Mouse (Mus musculus) layer of hippocampus, adult 2 months (tissue): ENCODE results near the gene C3ar1. TPM values are rescaled to one million over a fixed set of nuclear protein-coding genes. Genes with fewer than 3 reads are reported as not detected.

ENCODE experiments used
- DNase-seq, 2 experiments: peaks; one replicate each; pipeline ENCODE4 v3.0.0; 2022; ENCODE audit warnings: low spot score in 2 of 2
- H3K27ac ChIP-seq: fragments of 200-600 bp; 2 replicates; pipeline ENCODE4 v1.8.1; 2022
- H3K4me3 ChIP-seq: fragments of 200-600 bp; 2 replicates; pipeline ENCODE4 v1.8.1; 2022; ENCODE audit warnings: mild to moderate bottlenecking
- CTCF ChIP-seq: fragments of 200-600 bp; conservative IDR thresholded peaks from 2 replicates; pipeline ENCODE4 v1.8.1; 2022; ENCODE audit warnings: antibody characterized with exemption, mild to moderate bottlenecking, moderate library complexity
- long read RNA-seq, 2 experiments: library from polyadenylated mRNA; stranded (forward); transcript quantifications; one replicate each; pipeline ENCODE4 v2.0.0; 2021; ENCODE audit warnings: borderline mapping rate in 2 of 2
- total RNA-seq, 2 experiments: library from RNA; stranded (reverse); gene quantifications; 2 replicates each; pipeline ENCODE4 v1.2.3; 2021

Gene C3ar1
- total RNA-seq, result under 1 TPM; 0.54 to 0.61 TPM
- long read RNA-seq, experiment 1, full-length matches to known transcripts, result 1 of 1 reads
- long read RNA-seq, experiment 1, partial matches to known transcripts, result 0 of 1 reads
- long read RNA-seq, experiment 1, other reads (novel, unspliced or antisense), result 0 of 1 reads
- long read RNA-seq, experiment 2, full-length matches to known transcripts, result 1 of 1 reads
- long read RNA-seq, experiment 2, partial matches to known transcripts, result 0 of 1 reads
- long read RNA-seq, experiment 2, other reads (novel, unspliced or antisense), result 0 of 1 reads

DNA sequence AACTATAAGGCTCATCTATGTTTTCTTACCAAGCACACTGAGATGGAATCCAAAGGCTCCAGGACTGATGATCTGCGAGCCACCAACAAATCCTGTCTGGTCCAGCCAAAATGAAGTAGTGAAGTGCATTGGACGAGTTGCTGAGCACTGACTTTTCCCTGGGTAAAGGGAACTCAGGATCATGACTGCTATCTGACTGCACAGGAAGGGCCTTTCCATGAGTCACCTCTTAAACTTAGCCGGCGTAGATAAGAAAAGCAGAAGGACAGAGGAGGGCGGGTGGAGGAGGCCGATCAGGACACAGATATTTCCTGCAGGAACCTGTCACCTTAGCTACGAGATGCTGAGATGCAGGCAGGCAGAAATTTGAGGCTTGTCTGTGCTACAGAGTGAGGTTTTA lies at the start of gene C3ar1:
Gene C3ar1, minus strand, starts transcription at position 207 of the 400 bp plus-strand sequence.
- no peak for TF ChIP-seq CTCF
- no peak for DNase-seq
- Histone ChIP-seq H3K27ac (no peak within 1 kb of the TSS), H3K4me3 (no peak within 1 kb of the TSS)

DNA sequence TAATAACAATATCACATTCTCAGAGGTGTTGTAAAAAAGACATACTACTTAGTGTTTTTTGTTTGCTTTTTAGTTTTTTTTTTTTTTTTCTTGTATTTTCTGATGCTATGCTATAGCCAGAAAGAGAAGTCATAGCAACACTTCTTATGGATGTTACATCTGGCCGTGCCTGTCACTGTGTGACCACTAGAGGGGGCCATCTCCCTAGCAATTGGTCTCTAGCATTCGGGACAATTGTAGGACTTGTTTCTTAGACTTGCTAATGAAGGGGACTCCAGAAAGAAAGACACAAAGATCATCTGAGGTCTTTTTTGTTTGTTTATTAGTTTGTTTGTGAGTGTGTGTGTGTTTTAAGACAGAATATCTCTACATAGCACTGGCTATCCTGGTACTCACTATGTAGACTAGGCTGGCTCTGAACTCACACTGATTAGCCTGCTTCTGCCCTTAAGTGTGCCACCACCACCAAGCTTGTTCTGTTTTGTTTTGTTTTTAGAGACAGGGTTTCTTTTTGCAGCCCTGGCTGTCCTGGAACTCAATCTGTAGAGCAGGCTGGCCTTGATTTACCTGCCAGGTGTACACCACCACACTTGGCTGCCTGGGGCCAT lies 36.6 kb upstream of the C3ar1 start:
- DNase-seq, result peak; percentile 61 to 78
- H3K27ac ChIP-seq, result no peak overlapping the region
- H3K4me3 ChIP-seq, result no peak overlapping the region
- peak; percentile 93 for TF ChIP-seq CTCF

DNA sequence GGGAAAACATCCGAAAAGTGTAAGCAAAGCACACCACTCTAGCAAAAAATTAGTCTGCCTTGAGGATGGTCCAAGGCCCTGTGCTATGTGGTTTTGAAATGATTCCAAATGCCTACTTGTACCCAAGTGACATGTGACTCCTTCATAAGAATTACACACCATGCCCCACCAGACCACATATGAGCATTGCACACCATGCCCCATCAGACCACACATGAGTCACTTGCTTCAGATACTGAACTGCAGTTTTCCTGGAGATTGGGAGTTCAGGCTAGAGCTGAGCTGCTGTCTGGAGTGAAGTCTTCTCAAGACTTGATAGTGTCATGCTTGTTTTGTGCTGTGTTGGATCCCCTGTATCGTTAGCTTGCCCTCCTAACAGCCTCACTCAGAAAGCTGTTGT lies 33.6 kb upstream of the C3ar1 start:
- TF ChIP-seq CTCF, result no peak
- no peak for DNase-seq
- no peak overlapping the region for H3K27ac ChIP-seq
- no peak overlapping the region for H3K4me3 ChIP-seq

DNA sequence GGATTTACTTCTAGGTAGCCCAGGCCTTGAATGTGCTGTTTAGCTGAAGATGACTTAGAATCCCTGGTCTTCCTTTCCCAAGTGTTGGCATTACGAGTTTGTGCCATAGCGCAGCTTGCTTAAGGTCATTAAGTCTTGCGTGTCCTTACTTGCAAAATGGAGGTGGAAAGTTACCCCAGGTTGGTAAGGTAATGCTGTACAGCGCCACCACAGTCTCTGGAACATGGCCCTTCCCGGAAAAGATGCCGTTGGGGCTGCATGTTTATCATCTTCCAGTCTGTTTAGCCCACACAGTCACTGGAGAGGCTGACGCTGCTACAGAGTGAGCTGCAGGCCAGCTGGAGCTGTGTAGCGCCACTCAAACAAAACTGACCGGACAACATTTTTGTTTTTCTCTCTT lies 27.6 kb upstream of the C3ar1 start:
- no peak for TF ChIP-seq CTCF
- DNase-seq, result no peak
- H3K4me3 ChIP-seq, result no peak overlapping the region
- H3K27ac ChIP-seq, result no peak overlapping the region

DNA sequence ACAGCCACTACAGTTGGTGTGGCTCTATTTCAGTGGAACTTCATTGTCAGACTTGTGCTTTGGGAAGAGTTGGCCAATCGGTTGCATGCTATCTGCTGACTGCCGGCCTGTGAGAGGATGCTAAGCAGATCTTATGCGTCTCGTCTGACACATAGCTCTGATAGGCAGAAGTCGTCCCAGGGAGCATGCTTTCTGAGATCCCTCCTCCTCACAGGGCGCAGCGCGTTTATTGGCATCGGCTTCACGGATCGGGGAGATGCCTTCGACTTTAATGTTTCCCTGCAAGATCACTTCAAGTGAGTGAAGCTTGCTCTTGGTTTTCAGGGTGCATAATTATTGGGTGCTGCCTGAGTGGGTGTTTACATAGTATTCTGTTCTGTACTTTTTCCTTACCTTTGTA lies 25.3 kb upstream of the C3ar1 start:
- no peak overlapping the region for H3K27ac ChIP-seq
- no peak for TF ChIP-seq CTCF
- no peak overlapping the region for H3K4me3 ChIP-seq
- DNase-seq, result no peak

DNA sequence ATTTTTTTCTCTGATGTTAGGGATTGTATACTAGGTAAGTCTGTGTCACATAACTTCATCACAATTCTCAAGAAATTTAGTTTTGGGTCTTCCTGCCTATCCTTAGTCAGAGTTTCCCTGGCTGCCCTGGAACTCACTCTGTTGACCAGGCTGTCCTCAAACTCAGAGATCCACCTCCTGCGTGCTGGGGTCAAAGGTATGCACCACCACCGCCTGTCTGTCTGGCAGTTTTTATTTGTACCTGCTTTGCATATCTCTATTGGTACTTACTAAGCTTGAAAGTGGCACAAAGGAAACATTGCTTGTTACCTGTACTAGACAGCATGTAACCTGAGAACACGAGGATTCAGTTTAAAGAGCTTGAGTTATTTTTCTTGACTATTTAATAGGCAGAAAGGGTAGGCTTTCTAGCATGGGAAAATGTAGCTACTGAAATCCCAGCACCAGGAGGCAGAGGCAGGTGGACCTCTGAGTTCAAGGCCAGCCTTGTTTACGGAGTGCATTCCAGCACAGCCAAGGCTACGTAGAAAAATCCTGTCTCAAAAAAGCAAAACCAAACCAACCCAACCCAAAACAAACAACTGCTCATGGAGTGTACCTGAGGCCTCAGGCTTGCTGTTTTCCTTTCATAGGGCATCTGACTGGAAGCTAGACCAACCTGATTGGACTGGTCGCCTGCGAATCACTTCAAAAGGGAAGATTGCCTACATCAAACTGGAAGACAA lies 24.0 kb upstream of the C3ar1 start:
- H3K27ac ChIP-seq, result no peak overlapping the region
- no peak for TF ChIP-seq CTCF
- no peak for DNase-seq
- H3K4me3 ChIP-seq, result no peak overlapping the region

DNA sequence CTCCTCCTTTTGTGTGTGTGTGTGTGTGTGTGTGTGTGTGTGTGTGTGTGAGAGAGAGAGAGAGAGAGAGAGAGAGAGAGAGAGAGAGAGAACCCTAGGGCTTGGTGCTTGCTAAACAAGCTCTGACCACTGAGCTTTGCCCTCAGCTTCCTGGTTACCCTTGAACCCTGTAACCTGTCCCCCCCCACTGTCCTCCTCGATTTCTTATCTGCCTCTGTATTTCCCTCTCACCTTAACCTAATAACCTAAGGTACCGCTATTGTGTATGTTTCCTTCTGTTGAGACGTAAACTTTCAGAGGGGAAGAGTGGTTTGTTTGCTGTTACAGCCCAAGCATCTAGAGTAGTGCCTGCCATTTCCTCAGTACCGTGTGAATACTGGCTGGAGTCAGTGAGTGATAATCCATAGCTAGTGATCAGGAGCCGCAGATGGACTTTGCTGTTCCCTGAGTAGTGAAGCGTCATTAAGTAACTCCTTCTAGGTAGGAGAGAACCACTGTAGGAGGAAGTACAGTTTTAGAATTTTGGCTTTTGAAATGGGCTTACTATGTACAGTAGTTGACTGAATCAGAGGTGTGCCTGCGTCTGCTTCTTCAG lies 23.3 kb upstream of the C3ar1 start:
- H3K4me3 ChIP-seq, result no peak overlapping the region
- H3K27ac ChIP-seq, result no peak overlapping the region
- no peak for TF ChIP-seq CTCF
- DNase-seq, result no peak

DNA sequence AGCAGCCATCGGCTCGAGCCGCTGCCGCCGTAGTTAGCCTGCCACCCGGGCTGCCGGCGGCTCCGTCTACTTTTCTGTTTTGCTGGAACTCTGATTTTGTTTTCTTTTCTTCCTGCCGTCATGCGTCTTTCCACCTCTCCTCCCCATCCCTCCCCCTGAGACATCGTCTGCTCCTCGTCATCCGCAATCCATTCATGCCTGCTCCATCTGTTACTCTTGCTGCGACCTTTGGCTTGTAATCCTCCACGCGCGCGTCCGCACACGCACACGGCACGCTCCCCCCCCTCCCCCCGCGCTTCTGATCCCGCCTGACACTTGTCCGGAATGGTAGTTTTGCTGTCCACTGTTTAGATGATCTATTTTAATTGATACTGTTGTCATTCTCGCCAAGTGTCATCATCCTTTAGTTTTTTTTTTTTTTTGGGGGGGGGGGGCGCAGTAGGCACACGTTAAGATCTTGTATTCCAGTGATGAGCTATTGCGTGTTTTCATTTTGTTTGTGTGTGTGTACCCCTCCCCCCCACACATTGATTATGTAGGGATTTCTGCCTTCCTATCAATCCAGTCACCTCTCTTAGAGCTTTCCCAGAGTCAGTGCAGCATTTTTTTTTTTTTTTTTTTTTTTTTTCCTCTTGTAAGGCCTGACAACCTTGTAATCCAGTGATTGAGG lies 18.9 kb upstream of the C3ar1 start:
- peak overlapping the region; percentile 96 for H3K27ac ChIP-seq
- no peak for DNase-seq
- no peak for TF ChIP-seq CTCF
- peak overlapping the region; percentile 100 for H3K4me3 ChIP-seq

DNA sequence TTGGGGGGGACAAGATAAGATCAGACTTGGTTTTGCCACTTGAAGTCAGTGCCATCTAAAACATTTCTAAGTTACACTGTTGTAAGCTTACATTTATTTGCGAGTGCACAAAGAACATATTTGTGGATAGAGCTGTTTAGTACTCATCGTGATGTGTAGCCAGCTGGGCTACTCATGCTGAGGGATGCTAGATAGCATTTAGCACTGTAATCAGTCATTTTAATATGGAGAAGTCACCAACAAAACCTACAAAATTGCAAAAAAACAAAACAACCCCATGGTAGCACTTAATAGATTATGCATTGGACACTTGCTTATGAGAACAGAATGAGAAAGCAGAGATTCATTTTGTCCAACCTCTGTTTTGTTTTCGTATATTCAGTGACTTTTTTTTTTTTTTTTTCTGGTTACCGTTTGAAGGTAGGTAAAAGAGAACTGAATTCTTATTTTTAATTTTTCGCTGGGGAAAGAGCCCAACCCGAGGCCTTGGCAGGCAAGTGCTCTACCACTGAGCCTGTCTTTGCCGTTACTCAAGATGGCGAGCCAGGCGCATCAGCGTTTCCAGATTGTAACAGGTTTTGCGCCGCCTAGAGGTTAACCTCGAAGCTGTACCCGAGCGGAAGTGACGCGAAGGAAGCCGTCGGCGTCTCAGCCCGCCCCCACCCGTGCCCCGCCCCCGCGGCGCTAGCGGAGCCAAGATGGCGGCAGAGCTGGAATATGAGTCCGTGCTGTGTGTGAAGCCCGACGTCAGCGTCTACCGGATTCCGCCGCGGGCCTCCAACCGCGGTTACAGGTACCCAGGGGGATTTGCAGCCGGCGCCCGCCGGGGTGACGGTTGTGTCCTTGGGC lies 18.1 kb upstream of the C3ar1 start, which contains the start of gene Necap1:
Gene Necap1, plus strand, starts transcription at position 604 of the 849 bp plus-strand sequence.
- peak; percentile 97 to 98 for DNase-seq
- Histone ChIP-seq H3K27ac (peak within 1 kb of the TSS; percentile 96), H3K4me3 (peak within 1 kb of the TSS; percentile 100)
- TF ChIP-seq CTCF, result peak; percentile 93

DNA sequence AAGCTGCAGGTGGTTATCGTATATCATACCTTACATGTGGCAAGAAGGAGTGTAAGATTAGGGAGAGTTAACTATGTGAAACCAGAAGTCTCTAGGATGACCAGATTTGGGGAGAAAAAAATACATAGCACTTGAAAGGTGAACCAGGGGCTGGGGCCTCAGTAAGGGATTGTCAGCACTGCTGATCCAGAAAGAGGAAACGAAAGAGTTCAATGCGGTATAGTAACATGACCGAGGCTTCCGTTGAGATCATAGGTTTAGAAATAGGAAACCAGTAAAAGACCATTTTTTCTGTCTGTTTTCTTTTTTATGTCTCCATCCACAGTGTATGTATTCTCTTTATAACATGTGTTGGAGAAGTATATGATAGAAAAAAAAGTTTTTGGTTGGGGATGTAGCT lies 16.8 kb upstream of the C3ar1 start:
- peak overlapping the region; percentile 39; the same call in 1 of the 2 replicates for H3K27ac ChIP-seq
- no peak overlapping the region for H3K4me3 ChIP-seq
- DNase-seq, result no peak
- no peak for TF ChIP-seq CTCF

DNA sequence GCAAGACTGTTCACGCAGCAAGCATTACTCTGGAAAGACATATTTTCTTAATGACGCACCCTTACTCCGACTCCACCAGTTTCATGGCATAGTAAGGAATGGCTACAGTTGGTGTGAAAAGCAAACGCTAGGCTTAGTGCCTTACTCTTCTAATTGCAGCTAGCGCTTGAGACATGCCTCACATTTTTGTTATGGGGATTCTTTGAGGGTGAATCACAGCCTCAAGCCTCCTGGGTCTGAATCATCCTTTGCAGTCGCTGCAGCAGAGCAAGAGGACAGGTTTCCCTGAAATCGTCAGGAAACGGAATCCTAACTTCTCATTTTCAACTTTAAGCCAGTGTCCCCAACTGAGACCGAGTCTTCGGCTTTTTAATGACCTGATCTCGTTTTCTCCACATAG lies 13.9 kb upstream of the C3ar1 start:
- H3K27ac ChIP-seq, result no peak overlapping the region
- DNase-seq, result no peak
- no peak for TF ChIP-seq CTCF
- no peak overlapping the region for H3K4me3 ChIP-seq

DNA sequence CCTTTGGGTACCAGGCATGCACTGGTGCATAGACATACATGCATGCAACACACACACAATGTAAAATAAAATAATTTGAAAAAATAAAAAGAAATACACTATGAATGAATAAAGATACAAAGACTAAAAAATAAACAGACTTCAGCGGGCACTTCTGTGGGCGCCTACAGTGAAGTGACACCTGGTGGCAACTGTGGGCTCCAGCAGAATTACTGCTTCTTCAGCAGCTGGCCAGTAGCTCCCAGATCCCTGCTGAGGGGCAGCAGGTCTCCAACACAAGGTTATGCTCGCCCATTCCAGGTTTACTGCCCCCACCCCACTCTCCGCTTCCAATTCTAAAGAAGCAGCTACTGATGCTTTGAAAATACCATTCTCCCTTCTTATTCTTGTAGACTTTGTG lies 12.0 kb upstream of the C3ar1 start:
- H3K4me3 ChIP-seq, result no peak overlapping the region
- no peak for DNase-seq
- no peak overlapping the region for H3K27ac ChIP-seq
- TF ChIP-seq CTCF, result peak; percentile 66
